Mouse (Mus musculus): ENCODE results near the gene Eppin. TPM values are rescaled to one million over a fixed set of nuclear protein-coding genes. Genes with fewer than 3 reads are reported as not detected.

The Eppin gene
- total and polyA plus RNA-seq, 3 experiments = not detected

DNA sequence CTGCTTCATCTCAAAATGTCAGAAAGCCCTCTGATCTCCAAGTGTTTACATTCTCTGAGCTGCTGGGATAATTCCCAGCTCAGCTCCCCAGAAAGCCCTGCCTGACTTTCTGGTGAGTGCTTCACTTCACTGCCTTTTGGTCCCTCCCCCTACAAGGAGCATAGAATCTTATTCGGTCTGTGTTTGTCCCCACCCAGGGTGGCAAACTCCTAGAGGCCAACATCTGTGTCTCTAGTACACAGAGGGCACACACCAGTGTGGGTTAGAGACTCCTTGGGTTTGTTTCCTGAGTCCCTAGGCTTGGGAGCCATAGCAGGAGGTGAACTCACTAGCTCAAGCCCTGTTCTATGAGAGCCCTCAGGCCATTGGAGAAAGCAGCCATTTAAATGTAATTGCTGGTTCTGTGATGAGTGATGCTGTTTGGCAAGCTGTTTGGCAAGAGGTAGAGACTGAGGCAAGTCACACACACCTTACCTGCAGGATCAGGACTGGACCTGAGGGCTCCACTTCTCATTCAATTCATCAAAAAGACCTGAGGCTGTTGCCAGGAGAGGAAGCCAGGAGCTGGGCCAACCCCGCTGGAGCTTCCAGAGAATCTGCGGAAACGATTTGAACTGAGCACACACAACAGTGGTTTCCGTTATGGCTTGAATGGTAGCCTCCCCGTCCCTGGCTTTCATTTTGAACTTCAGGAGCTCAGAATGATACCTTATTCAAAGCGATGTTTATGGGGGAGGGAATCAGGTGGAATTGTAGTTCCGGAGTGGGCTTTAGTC is 52.6 kb downstream of the Eppin start:
- TF ChIP-seq ZMIZ1 (IDR thresholded peaks at IDR 0.05; ENCODE audit: low read depth, low read length) = no peak
- TF ChIP-seq MAX (IDR thresholded peaks at IDR 0.05; ENCODE audit: low read length) = no peak
- TF ChIP-seq MEF2A (IDR thresholded peaks at IDR 0.05; ENCODE audit: extremely low read depth, insufficient replicate concordance, low read depth, low read length, poor library complexity, severe bottlenecking) = no peak
- no peak for TF ChIP-seq ETS1 (IDR thresholded peaks at IDR 0.05; ENCODE audit: low read depth, low read length)
- no peak for TF ChIP-seq SMC3 (IDR thresholded peaks at IDR 0.05; ENCODE audit: low read depth, low read length)
- TF ChIP-seq ELF1 (IDR thresholded peaks at IDR 0.05; ENCODE audit: low read depth, low read length) = no peak
- no peak for TF ChIP-seq TCF12 (IDR thresholded peaks at IDR 0.05; ENCODE audit: low read depth, low read length)
- no peaks in the 10 kb centered on the region for H3K79me2 ChIP-seq (ENCODE audit: control insufficient read depth, insufficient read depth, low read length, poor library complexity)
- no peak overlapping the region for H3K27ac ChIP-seq (ENCODE audit: control insufficient read depth, low read depth, low read length)
- no peak for DNase-seq (ENCODE audit: low read depth, low spot score)
- H3K4me1 ChIP-seq (ENCODE audit: control insufficient read depth in 1 of 2, insufficient read depth in 2 of 2, low read length in 2 of 2) = no peaks in the 10 kb centered on the region
- H3K9ac ChIP-seq (ENCODE audit: control insufficient read depth, low read depth, low read length, poor library complexity, severe bottlenecking) = no peak overlapping the region
- no peak overlapping the region for H3K4me3 ChIP-seq (ENCODE audit: control insufficient read depth in 1 of 2, insufficient read depth in 1 of 2, low read depth in 2 of 2, low read length in 2 of 2)
- H3K9me3 ChIP-seq (replicated peaks; ENCODE audit: insufficient read depth, low read length) = no peaks in the 10 kb centered on the region
- no peaks in the 10 kb centered on the region for H3K36me3 ChIP-seq (ENCODE audit: control insufficient read depth in 1 of 2, insufficient read depth in 2 of 2, low read length in 2 of 2)
- peaks cover 0 to 3% of the 10 kb centered on the region in 2 experiments; a peak in 1 of 4 replicates for H3K27me3 ChIP-seq (ENCODE audit: control insufficient read depth in 1 of 2, insufficient read depth in 2 of 2, low read length in 2 of 2)

Other genes with a start within 250 kb of the Eppin start
Only the 30 nearest of the 32 such genes appear.
- gene Slpi, start 204.5 kb downstream of the Eppin start, total RNA-seq (2012; rRNA removed) = not detected in 2 replicates
- not detected for gene Slpi, start 204.5 kb downstream of the Eppin start, polyA plus RNA-seq (2012; ENCODE audit: insufficient read depth in 1 of 2, insufficient read length in 2 of 2, low read depth in 1 of 2, low replicate concordance in 2 of 2, missing spikeins in 1 of 2)
- gene Rbpjl, start 190.5 kb downstream of the Eppin start, total RNA-seq (2012; rRNA removed) = not detected in 2 replicates
- under 1 TPM in 1 of 2 experiments, not detected in 1; 0.07 TPM for gene Rbpjl, start 190.5 kb downstream of the Eppin start, polyA plus RNA-seq (2012; ENCODE audit: insufficient read depth in 1 of 2, insufficient read length in 2 of 2, low read depth in 1 of 2, low replicate concordance in 2 of 2, missing spikeins in 1 of 2)
- gene Matn4, start 188.4 kb downstream of the Eppin start, total RNA-seq (2012; rRNA removed) = not detected in 2 replicates
- gene Matn4, start 188.4 kb downstream of the Eppin start, polyA plus RNA-seq (2012; ENCODE audit: insufficient read depth in 1 of 2, insufficient read length in 2 of 2, low read depth in 1 of 2, low replicate concordance in 2 of 2, missing spikeins in 1 of 2) = not detected
- not detected in 2 replicates for gene Sdc4, start 149.7 kb downstream of the Eppin start, total RNA-seq (2012; rRNA removed)
- not detected for gene Sdc4, start 149.7 kb downstream of the Eppin start, polyA plus RNA-seq (2012; ENCODE audit: insufficient read depth in 1 of 2, insufficient read length in 2 of 2, low read depth in 1 of 2, low replicate concordance in 2 of 2, missing spikeins in 1 of 2)
- gene Sys1, start 136.6 kb downstream of the Eppin start, total RNA-seq (2012; rRNA removed) = 94.3 and 96.5 TPM in 2 replicates
- 10 to 100 TPM in 1 of 2 experiments, not detected in 1; 85.8 TPM for gene Sys1, start 136.6 kb downstream of the Eppin start, polyA plus RNA-seq (2012; ENCODE audit: insufficient read depth in 1 of 2, insufficient read length in 2 of 2, low read depth in 1 of 2, low replicate concordance in 2 of 2, missing spikeins in 1 of 2)
- 1.0 TPM in 1 of 2 replicates, not detected in the other for gene Gm20458, start 132.6 kb downstream of the Eppin start, total RNA-seq (2012; rRNA removed)
- 10 to 100 TPM in 1 of 2 experiments, not detected in 1; 19.2 TPM for gene Gm20458, start 132.6 kb downstream of the Eppin start, polyA plus RNA-seq (2012; ENCODE audit: insufficient read depth in 1 of 2, insufficient read length in 2 of 2, low read depth in 1 of 2, low replicate concordance in 2 of 2, missing spikeins in 1 of 2)
- not detected in 2 replicates for gene Trp53tg5, start 119.9 kb downstream of the Eppin start, total RNA-seq (2012; rRNA removed)
- under 1 TPM in 1 of 2 experiments, not detected in 1; 0.13 TPM for gene Trp53tg5, start 119.9 kb downstream of the Eppin start, polyA plus RNA-seq (2012; ENCODE audit: insufficient read depth in 1 of 2, insufficient read length in 2 of 2, low read depth in 1 of 2, low replicate concordance in 2 of 2, missing spikeins in 1 of 2)
- gene Dbndd2, start 107.5 kb downstream of the Eppin start, total RNA-seq (2012; rRNA removed) = 11.9 and 13.1 TPM in 2 replicates
- gene Dbndd2, start 107.5 kb downstream of the Eppin start, polyA plus RNA-seq (2012; ENCODE audit: insufficient read depth in 1 of 2, insufficient read length in 2 of 2, low read depth in 1 of 2, low replicate concordance in 2 of 2, missing spikeins in 1 of 2) = 1 to 10 TPM in 1 of 2 experiments, not detected in 1; 6.9 TPM
- gene Pigt, start 96.1 kb downstream of the Eppin start, total RNA-seq (2012; rRNA removed) = 35.8 and 39.8 TPM in 2 replicates
- gene Pigt, start 96.1 kb downstream of the Eppin start, polyA plus RNA-seq (2012; ENCODE audit: insufficient read depth in 1 of 2, insufficient read length in 2 of 2, low read depth in 1 of 2, low replicate concordance in 2 of 2, missing spikeins in 1 of 2) = 100 to 1,000 TPM in 1 of 2 experiments, not detected in 1; 115 TPM
- gene Wfdc2, start 31.2 kb downstream of the Eppin start, total RNA-seq (2012; rRNA removed) = not detected in 2 replicates
- gene Wfdc2, start 31.2 kb downstream of the Eppin start, polyA plus RNA-seq (2012; ENCODE audit: insufficient read depth in 1 of 2, insufficient read length in 2 of 2, low read depth in 1 of 2, low replicate concordance in 2 of 2, missing spikeins in 1 of 2) = not detected
- not detected in 2 replicates for gene Spint3, start 20.1 kb downstream of the Eppin start, total RNA-seq (2012; rRNA removed)
- not detected for gene Spint3, start 20.1 kb downstream of the Eppin start, polyA plus RNA-seq (2012; ENCODE audit: insufficient read depth in 1 of 2, insufficient read length in 2 of 2, low read depth in 1 of 2, low replicate concordance in 2 of 2, missing spikeins in 1 of 2)
- not detected in 2 replicates for gene Wfdc6a, start 8.1 kb downstream of the Eppin start, total RNA-seq (2012; rRNA removed)
- gene Wfdc6a, start 8.1 kb downstream of the Eppin start, polyA plus RNA-seq (2012; ENCODE audit: insufficient read depth in 1 of 2, insufficient read length in 2 of 2, low read depth in 1 of 2, low replicate concordance in 2 of 2, missing spikeins in 1 of 2) = not detected
- not detected in 2 replicates for gene Wfdc6b, start 19.9 kb upstream of the Eppin start, total RNA-seq (2012; rRNA removed)
- gene Wfdc6b, start 19.9 kb upstream of the Eppin start, polyA plus RNA-seq (2012; ENCODE audit: insufficient read depth in 1 of 2, insufficient read length in 2 of 2, low read depth in 1 of 2, low replicate concordance in 2 of 2, missing spikeins in 1 of 2) = not detected
- not detected in 2 replicates for gene Wfdc8, start 20.0 kb upstream of the Eppin start, total RNA-seq (2012; rRNA removed)
- not detected for gene Wfdc8, start 20.0 kb upstream of the Eppin start, polyA plus RNA-seq (2012; ENCODE audit: insufficient read depth in 1 of 2, insufficient read length in 2 of 2, low read depth in 1 of 2, low replicate concordance in 2 of 2, missing spikeins in 1 of 2)
- gene Wfdc16, start 45.2 kb upstream of the Eppin start, total RNA-seq (2012; rRNA removed) = not detected in 2 replicates
- gene Wfdc16, start 45.2 kb upstream of the Eppin start, polyA plus RNA-seq (2012; ENCODE audit: insufficient read depth in 1 of 2, insufficient read length in 2 of 2, low read depth in 1 of 2, low replicate concordance in 2 of 2, missing spikeins in 1 of 2) = not detected
- not detected in 2 replicates for gene Wfdc10, start 62.5 kb upstream of the Eppin start, total RNA-seq (2012; rRNA removed)
- not detected for gene Wfdc10, start 62.5 kb upstream of the Eppin start, polyA plus RNA-seq (2012; ENCODE audit: insufficient read depth in 1 of 2, insufficient read length in 2 of 2, low read depth in 1 of 2, low replicate concordance in 2 of 2, missing spikeins in 1 of 2)
- gene Wfdc9, start 63.0 kb upstream of the Eppin start, total RNA-seq (2012; rRNA removed) = not detected in 2 replicates
- not detected for gene Wfdc9, start 63.0 kb upstream of the Eppin start, polyA plus RNA-seq (2012; ENCODE audit: insufficient read depth in 1 of 2, insufficient read length in 2 of 2, low read depth in 1 of 2, low replicate concordance in 2 of 2, missing spikeins in 1 of 2)
- not detected in 2 replicates for gene Wfdc11, start 80.5 kb upstream of the Eppin start, total RNA-seq (2012; rRNA removed)
- not detected for gene Wfdc11, start 80.5 kb upstream of the Eppin start, polyA plus RNA-seq (2012; ENCODE audit: insufficient read depth in 1 of 2, insufficient read length in 2 of 2, low read depth in 1 of 2, low replicate concordance in 2 of 2, missing spikeins in 1 of 2)
- gene Wfdc13, start 91.5 kb upstream of the Eppin start, total RNA-seq (2012; rRNA removed) = 0.12 TPM in 1 of 2 replicates, not detected in the other
- not detected for gene Wfdc13, start 91.5 kb upstream of the Eppin start, polyA plus RNA-seq (2012; ENCODE audit: insufficient read depth in 1 of 2, insufficient read length in 2 of 2, low read depth in 1 of 2, low replicate concordance in 2 of 2, missing spikeins in 1 of 2)
- not detected in 2 replicates for gene Spint4, start 104.9 kb upstream of the Eppin start, total RNA-seq (2012; rRNA removed)
- not detected for gene Spint4, start 104.9 kb upstream of the Eppin start, polyA plus RNA-seq (2012; ENCODE audit: insufficient read depth in 1 of 2, insufficient read length in 2 of 2, low read depth in 1 of 2, low replicate concordance in 2 of 2, missing spikeins in 1 of 2)
- gene Spint5, start 121.7 kb upstream of the Eppin start, total RNA-seq (2012; rRNA removed) = not detected in 2 replicates
- not detected for gene Spint5, start 121.7 kb upstream of the Eppin start, polyA plus RNA-seq (2012; ENCODE audit: insufficient read depth in 1 of 2, insufficient read length in 2 of 2, low read depth in 1 of 2, low replicate concordance in 2 of 2, missing spikeins in 1 of 2)
- 0.20 and 0.31 TPM in 2 replicates for gene Wfdc3, start 152.3 kb upstream of the Eppin start, total RNA-seq (2012; rRNA removed)
- gene Wfdc3, start 152.3 kb upstream of the Eppin start, polyA plus RNA-seq (2012; ENCODE audit: insufficient read depth in 1 of 2, insufficient read length in 2 of 2, low read depth in 1 of 2, low replicate concordance in 2 of 2, missing spikeins in 1 of 2) = under 1 TPM in 1 of 2 experiments, not detected in 1; 0.40 TPM
- gene Dnttip1, start 152.4 kb upstream of the Eppin start, total RNA-seq (2012; rRNA removed) = 20.6 and 20.9 TPM in 2 replicates
- 10 to 100 TPM in 1 of 2 experiments, not detected in 1; 59.9 TPM for gene Dnttip1, start 152.4 kb upstream of the Eppin start, polyA plus RNA-seq (2012; ENCODE audit: insufficient read depth in 1 of 2, insufficient read length in 2 of 2, low read depth in 1 of 2, low replicate concordance in 2 of 2, missing spikeins in 1 of 2)
- 170 and 177 TPM in 2 replicates for gene Ube2c, start 176.3 kb upstream of the Eppin start, total RNA-seq (2012; rRNA removed)
- 100 to 1,000 TPM; 257 to 365 TPM for gene Ube2c, start 176.3 kb upstream of the Eppin start, polyA plus RNA-seq (2012; ENCODE audit: insufficient read depth in 1 of 2, insufficient read length in 2 of 2, low read depth in 1 of 2, low replicate concordance in 2 of 2, missing spikeins in 1 of 2)
- gene Tnnc2, start 186.4 kb upstream of the Eppin start, total RNA-seq (2012; rRNA removed) = not detected in 2 replicates
- gene Tnnc2, start 186.4 kb upstream of the Eppin start, polyA plus RNA-seq (2012; ENCODE audit: insufficient read depth in 1 of 2, insufficient read length in 2 of 2, low read depth in 1 of 2, low replicate concordance in 2 of 2, missing spikeins in 1 of 2) = not detected
- gene Snx21, start 192.2 kb upstream of the Eppin start, total RNA-seq (2012; rRNA removed) = 3.8 and 4.0 TPM in 2 replicates
- 1 to 10 TPM in 1 of 2 experiments, not detected in 1; 7.7 TPM for gene Snx21, start 192.2 kb upstream of the Eppin start, polyA plus RNA-seq (2012; ENCODE audit: insufficient read depth in 1 of 2, insufficient read length in 2 of 2, low read depth in 1 of 2, low replicate concordance in 2 of 2, missing spikeins in 1 of 2)
- 32.2 and 40.3 TPM in 2 replicates for gene Acot8, start 211.3 kb upstream of the Eppin start, total RNA-seq (2012; rRNA removed)
- gene Acot8, start 211.3 kb upstream of the Eppin start, polyA plus RNA-seq (2012; ENCODE audit: insufficient read depth in 1 of 2, insufficient read length in 2 of 2, low read depth in 1 of 2, low replicate concordance in 2 of 2, missing spikeins in 1 of 2) = 10 to 100 TPM in 1 of 2 experiments, not detected in 1; 30.9 TPM
- gene Zswim3, start 211.5 kb upstream of the Eppin start, total RNA-seq (2012; rRNA removed) = 4.7 and 4.8 TPM in 2 replicates
- gene Zswim3, start 211.5 kb upstream of the Eppin start, polyA plus RNA-seq (2012; ENCODE audit: insufficient read depth in 1 of 2, insufficient read length in 2 of 2, low read depth in 1 of 2, low replicate concordance in 2 of 2, missing spikeins in 1 of 2) = 1 to 10 TPM in 1 of 2 experiments, not detected in 1; 5.9 TPM
- gene Zswim1, start 229.1 kb upstream of the Eppin start, total RNA-seq (2012; rRNA removed) = 7.1 and 8.2 TPM in 2 replicates
- 10 to 100 TPM in 1 of 2 experiments, not detected in 1; 17.4 TPM for gene Zswim1, start 229.1 kb upstream of the Eppin start, polyA plus RNA-seq (2012; ENCODE audit: insufficient read depth in 1 of 2, insufficient read length in 2 of 2, low read depth in 1 of 2, low replicate concordance in 2 of 2, missing spikeins in 1 of 2)
- gene Spata25, start 234.9 kb upstream of the Eppin start, total RNA-seq (2012; rRNA removed) = 0.42 and 0.50 TPM in 2 replicates
- gene Spata25, start 234.9 kb upstream of the Eppin start, polyA plus RNA-seq (2012; ENCODE audit: insufficient read depth in 1 of 2, insufficient read length in 2 of 2, low read depth in 1 of 2, low replicate concordance in 2 of 2, missing spikeins in 1 of 2) = under 1 TPM in 1 of 2 experiments, not detected in 1; 0.13 TPM